Mouse (Mus musculus) MEL (cell line): ENCODE results near the gene Whrn.

Experiments used
- CHD1 ChIP-seq: IDR thresholded peaks from 2 replicates; pipeline ENCODE4 v1.6.1; 2012; ENCODE audit warnings: low read depth, mild to moderate bottlenecking, inconsistent platforms, low read length, improper control_type of control experiment
- HCFC1 ChIP-seq: IDR thresholded peaks from 2 replicates; pipeline ENCODE4 v1.6.1; 2012; ENCODE audit warnings: low read depth, mild to moderate bottlenecking, inconsistent platforms, low read length, improper control_type of control experiment, moderate library complexity

DNA sequence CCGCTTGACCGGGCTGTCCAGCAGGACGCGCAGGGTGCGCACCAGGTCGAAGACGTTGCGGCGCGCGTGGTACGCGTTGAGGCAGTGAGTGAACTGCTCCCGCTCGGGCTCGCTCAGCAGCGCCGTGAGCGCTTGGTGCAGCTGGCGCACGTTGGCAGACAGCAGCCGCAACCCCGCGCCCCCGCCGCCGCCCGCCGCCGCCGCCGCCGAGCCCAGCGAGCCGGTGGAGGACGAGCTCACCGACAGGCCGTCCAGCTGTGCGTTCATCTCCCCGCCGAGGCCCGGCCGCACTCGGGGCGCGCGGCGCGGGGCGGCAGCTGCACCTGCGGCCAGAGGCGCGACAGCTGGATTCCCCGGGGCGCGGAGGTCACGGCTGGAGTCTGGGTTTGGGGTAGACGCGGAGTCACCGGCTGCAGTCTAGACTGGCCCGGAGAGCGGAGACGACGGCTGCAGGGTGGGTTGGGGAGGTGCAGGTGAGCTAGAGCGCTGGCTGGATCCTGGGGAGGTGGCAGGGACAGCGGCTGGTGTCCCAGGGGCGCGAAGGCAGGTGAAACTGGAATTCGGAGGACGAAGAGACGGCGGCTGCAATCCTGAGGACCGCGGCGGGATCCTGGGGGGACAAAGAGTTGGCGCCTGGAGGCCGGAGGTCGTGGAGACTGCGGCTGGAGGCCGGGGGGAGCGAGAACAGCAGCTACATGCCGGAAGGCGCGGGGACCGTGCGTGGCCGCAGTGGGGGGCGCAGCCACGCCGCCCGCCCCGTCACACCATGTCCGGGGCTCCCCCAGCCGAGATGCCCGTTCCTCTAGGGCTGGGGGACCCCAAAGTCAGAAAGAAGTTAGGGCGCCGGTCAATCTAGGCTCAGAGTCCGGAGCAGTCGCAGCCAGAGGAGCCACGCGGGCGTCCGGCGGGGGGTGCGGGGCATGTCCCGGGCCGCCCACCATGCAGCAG is 550 bp downstream of the Whrn start:
- no peak for TF ChIP-seq CHD1
- no peak for TF ChIP-seq HCFC1
